Mouse (Mus musculus): ENCODE results near the gene Borcs6.
"Not testable (repeated sequence)": the region's sequence is repeated elsewhere in the genome, so short reads cannot be mapped to it uniquely, and the experiment has no call there.

Borcs6 gene

GRCm38 (mm10) chr11:69090367-69090766, 30.9 kb downstream of the Borcs6 start:
- DNase-seq: no peak

GRCm38 (mm10) chr11:69091566-69092385, 32.3 kb downstream of the Borcs6 start:
- DNase-seq: no peak

- DNase-seq: peak; percentile 97
Observed at GRCm38 (mm10) chr11:69092386-69092751, 32.9 kb downstream of the Borcs6 start.

- no peak for DNase-seq
Observed at GRCm38 (mm10) chr11:69092871-69093270, 33.4 kb downstream of the Borcs6 start.

GRCm38 (mm10) chr11:69093856-69094255, 34.3 kb downstream of the Borcs6 start:
- not testable (repeated sequence) for DNase-seq

- DNase-seq: peak; percentile 100
Observed at GRCm38 (mm10) chr11:69094697-69095429, 35.3 kb downstream of the Borcs6 start, which contains the start of gene Per1. Gene Per1, plus strand, starts transcription at chr11:69095217.

GRCm38 (mm10) chr11:69095511-69096231, 36.2 kb downstream of the Borcs6 start:
- peak; percentile 80 for DNase-seq

- no peak for DNase-seq
Observed at GRCm38 (mm10) chr11:69096360-69096986, 37.0 kb downstream of the Borcs6 start.

- peak; percentile 100 for DNase-seq
Observed at GRCm38 (mm10) chr11:69096987-69097900, 37.7 kb downstream of the Borcs6 start.

GRCm38 (mm10) chr11:69098039-69098761, 38.7 kb downstream of the Borcs6 start:
- DNase-seq: no peak

GRCm38 (mm10) chr11:69098762-69099091, 39.2 kb downstream of the Borcs6 start:
- DNase-seq: peak; percentile 99

- peak; percentile 94 for DNase-seq
Observed at GRCm38 (mm10) chr11:69099177-69099914, 39.8 kb downstream of the Borcs6 start.

GRCm38 (mm10) chr11:69099915-69100345, 40.4 kb downstream of the Borcs6 start:
- DNase-seq: peak; percentile 96

GRCm38 (mm10) chr11:69100639-69101360, 41.3 kb downstream of the Borcs6 start:
- no peak for DNase-seq

- no peak for DNase-seq
Observed at GRCm38 (mm10) chr11:69101604-69102402, 42.3 kb downstream of the Borcs6 start.

GRCm38 (mm10) chr11:69102403-69102725, 42.8 kb downstream of the Borcs6 start:
- no peak for DNase-seq

- no peak for DNase-seq
Observed at GRCm38 (mm10) chr11:69103121-69103520, 43.6 kb downstream of the Borcs6 start.

- no peak for DNase-seq
Observed at GRCm38 (mm10) chr11:69103531-69104435, 44.3 kb downstream of the Borcs6 start.
